Mouse (Mus musculus) lung, adult 18-20 months (tissue): ENCODE measurements at regions not wholly inside any gene's neighbourhood (a gene's known extent, or its start where the extent isn't known, plus 50 kb on each side); places are given as distances from the start of the nearest gene placed in this dataset.
"Not testable (repeated sequence)": the region's sequence is repeated elsewhere in the genome, so short reads cannot be mapped to it uniquely, and the experiment has no call there.

Experiments
- DNase-seq, 2 experiments: peaks; one replicate each; pipeline ENCODE4 v3.0.0; 2022; ENCODE audit warnings: mixed read lengths in 2 of 2

GRCm38 (mm10) chr5:78075203-78075602 lies 667.4 kb upstream of the Igfbp7 start:
- no peak for DNase-seq

- no peak for DNase-seq
These were observed 624.9 kb upstream of the Igfbp7 start for GRCm38 (mm10) chr5:78032554-78033250.

GRCm38 (mm10) chr5:78017523-78017922 lies 609.7 kb upstream of the Igfbp7 start:
- DNase-seq, result no peak

- DNase-seq, result no peak
These were observed 578.7 kb upstream of the Igfbp7 start for GRCm38 (mm10) chr5:77986449-77987047.

GRCm38 (mm10) chr5:77985269-77985668 lies 577.4 kb upstream of the Igfbp7 start:
- DNase-seq, result no peak

GRCm38 (mm10) chr5:77940021-77940420 lies 532.2 kb upstream of the Igfbp7 start:
- DNase-seq, result not testable (repeated sequence)

- no peak for DNase-seq
These were observed 524.0 kb upstream of the Igfbp7 start for GRCm38 (mm10) chr5:77931874-77932273.

GRCm38 (mm10) chr5:77921186-77921585 lies 513.3 kb upstream of the Igfbp7 start:
- DNase-seq, result no peak

GRCm38 (mm10) chr5:77917086-77917676 lies 509.3 kb upstream of the Igfbp7 start:
- DNase-seq, result no peak

GRCm38 (mm10) chr5:77916375-77916774 lies 508.5 kb upstream of the Igfbp7 start:
- no peak for DNase-seq

GRCm38 (mm10) chr5:77909218-77909617 lies 501.4 kb upstream of the Igfbp7 start:
- peak in 1 of 2 experiments; percentile 0 for DNase-seq

GRCm38 (mm10) chr5:77892024-77892423 lies 484.2 kb upstream of the Igfbp7 start:
- not testable (repeated sequence) for DNase-seq

- no peak for DNase-seq
These were observed 480.7 kb upstream of the Igfbp7 start for GRCm38 (mm10) chr5:77888534-77888933.

- DNase-seq, result no peak
These were observed 463.6 kb upstream of the Igfbp7 start for GRCm38 (mm10) chr5:77871403-77871802.

- no peak for DNase-seq
These were observed 457.5 kb upstream of the Igfbp7 start for GRCm38 (mm10) chr5:77865342-77865741.

GRCm38 (mm10) chr5:77855191-77855590 lies 447.4 kb upstream of the Igfbp7 start:
- no peak for DNase-seq

- DNase-seq, result no peak
These were observed 446.4 kb upstream of the Igfbp7 start for GRCm38 (mm10) chr5:77853999-77854784.

GRCm38 (mm10) chr5:77851645-77852044 lies 443.8 kb upstream of the Igfbp7 start:
- no peak for DNase-seq

- no peak for DNase-seq
These were observed 430.6 kb upstream of the Igfbp7 start for GRCm38 (mm10) chr5:77838186-77839097.

GRCm38 (mm10) chr5:77827971-77828370 lies 420.1 kb upstream of the Igfbp7 start:
- DNase-seq, result no peak

- DNase-seq, result no peak
These were observed 418.2 kb upstream of the Igfbp7 start for GRCm38 (mm10) chr5:77826063-77826462.

GRCm38 (mm10) chr5:77816759-77817280 lies 409.0 kb upstream of the Igfbp7 start:
- DNase-seq, result peak in 1 of 2 experiments; percentile 0
